Mouse (Mus musculus): ENCODE measurements around the gene Haus2. TPM values are rescaled to one million over a fixed set of nuclear protein-coding genes. Genes with fewer than 3 reads are reported as not detected.
A peak's percentile ranks its signal among the peaks of the same experiment; 100 is the strongest.
"Not testable (repeated sequence)": the region's sequence is repeated elsewhere in the genome, so short reads cannot be mapped to it uniquely, and the experiment has no call there.

Haus2 gene
- total and polyA plus RNA-seq, 3 experiments: 3.6 to 10.2 (median 9.8) TPM

- WGBS: 54% methylated on average over 2 of the region's 2 CpGs
- Histone ChIP-seq H3K36me3 (ENCODE audit: control insufficient read depth, insufficient read depth, low read length) (peaks cover 10% of the 10 kb centered on the region), H3K27me3 (ENCODE audit: control insufficient read depth, insufficient read depth, low read length) (no peaks in the 10 kb centered on the region), H3K9ac (ENCODE audit: low read depth, low read length) (no peak overlapping the region), H3K4me1 (ENCODE audit: control insufficient read depth, insufficient read depth, low read length) (peaks cover 5% of the 10 kb centered on the region), H3K79me2 (replicated peaks; ENCODE audit: control insufficient read depth, insufficient read depth, low read length) (peaks cover 4% of the 10 kb centered on the region), H3K4me3 (no peak overlapping the region), H3K27ac (no peak overlapping the region)
- TF ChIP-seq CTCF (IDR thresholded peaks at IDR 0.05): no peak
- no peak for TF ChIP-seq POLR2A (IDR thresholded peaks at IDR 0.05; ENCODE audit: insufficient read depth, low read depth, low read length)
- no peak for TF ChIP-seq EP300 (IDR thresholded peaks at IDR 0.05; ENCODE audit: insufficient read depth, low read depth, low read length)
- intact Hi-C loops (cut with DNase I): loop anchor here (5.0 kb wide), 2 partner anchors 33 to 62 kb away; partner anchors contain the start of gene Stard9
- no peak for DNase-seq
These were observed 43.8 kb upstream of the Haus2 start for GRCm38 (mm10) chr2:120565363-120565762.

- Histone ChIP-seq H3K9ac (ENCODE audit: low read depth, low read length) (peak within 1 kb of the TSS; percentile 83), H3K36me3 (ENCODE audit: control insufficient read depth, insufficient read depth, low read length) (peaks cover 12% of the 10 kb centered on the region), H3K27me3 (ENCODE audit: control insufficient read depth, insufficient read depth, low read length) (no peaks in the 10 kb centered on the region), H3K27ac (peak within 1 kb of the TSS; percentile 96), H3K79me2 (replicated peaks; ENCODE audit: control insufficient read depth, insufficient read depth, low read length) (peaks cover 7% of the 10 kb centered on the region), H3K4me1 (ENCODE audit: control insufficient read depth, insufficient read depth, low read length) (peaks cover 5% of the 10 kb centered on the region), H3K4me3 (peak within 1 kb of the TSS; percentile 59)
- WGBS: under 1% methylated on average over 42 of the region's 42 CpGs
- peak; percentile 96 to 99 for DNase-seq
- TF ChIP-seq EP300 (IDR thresholded peaks at IDR 0.05; ENCODE audit: insufficient read depth, low read depth, low read length): peak; percentile 37; the same call in 1 of the 2 replicates
- peak; percentile 92; the same call in 1 of the 2 replicates for TF ChIP-seq POLR2A (IDR thresholded peaks at IDR 0.05; ENCODE audit: insufficient read depth, low read depth, low read length)
- no peak for TF ChIP-seq CTCF (IDR thresholded peaks at IDR 0.05)
- intact Hi-C loops (cut with DNase I): loop anchor here (5.0 kb wide), 2 partner anchors 35 to 60 kb away; partner anchors contain the start of gene Stard9
These were observed 42.0 kb upstream of the Haus2 start, which contains the start of gene Snap23 for GRCm38 (mm10) chr2:120566886-120567797. Gene Snap23, plus strand, starts transcription at chr2:120567671.

GRCm38 (mm10) chr2:120567798-120568320, 41.3 kb upstream of the Haus2 start:
- Histone ChIP-seq H3K9ac (ENCODE audit: low read depth, low read length) (peak overlapping the region; percentile 83), H3K79me2 (replicated peaks; ENCODE audit: control insufficient read depth, insufficient read depth, low read length) (peaks cover 7% of the 10 kb centered on the region), H3K4me1 (ENCODE audit: control insufficient read depth, insufficient read depth, low read length) (peaks cover 5% of the 10 kb centered on the region), H3K27me3 (ENCODE audit: control insufficient read depth, insufficient read depth, low read length) (no peaks in the 10 kb centered on the region), H3K27ac (peak overlapping the region; percentile 96), H3K4me3 (peak overlapping the region; percentile 59), H3K36me3 (ENCODE audit: control insufficient read depth, insufficient read depth, low read length) (peaks cover 12% of the 10 kb centered on the region)
- DNase-seq: no peak
- WGBS: under 1% methylated on average over 22 of the region's 22 CpGs
- TF ChIP-seq POLR2A (IDR thresholded peaks at IDR 0.05; ENCODE audit: insufficient read depth, low read depth, low read length): no peak
- no peak for TF ChIP-seq CTCF (IDR thresholded peaks at IDR 0.05)
- TF ChIP-seq EP300 (IDR thresholded peaks at IDR 0.05; ENCODE audit: insufficient read depth, low read depth, low read length): 0 out of 2 replicates have a peak, but pooled peaks have one; percentile 4
- intact Hi-C loops (cut with DNase I): loop anchor here (5.0 kb wide), 2 partner anchors 36 to 59 kb away; partner anchors contain the start of gene Stard9

GRCm38 (mm10) chr2:120571081-120571480, 38.1 kb upstream of the Haus2 start:
- Histone ChIP-seq H3K36me3 (ENCODE audit: control insufficient read depth, insufficient read depth, low read length) (peaks cover 12% of the 10 kb centered on the region), H3K4me3 (no peak overlapping the region), H3K9ac (ENCODE audit: low read depth, low read length) (no peak overlapping the region), H3K79me2 (replicated peaks; ENCODE audit: control insufficient read depth, insufficient read depth, low read length) (peaks cover 6% of the 10 kb centered on the region; the same call in 1 of the 2 replicates), H3K27me3 (ENCODE audit: control insufficient read depth, insufficient read depth, low read length) (no peaks in the 10 kb centered on the region), H3K4me1 (ENCODE audit: control insufficient read depth, insufficient read depth, low read length) (peaks cover 2% of the 10 kb centered on the region), H3K27ac (no peak overlapping the region)
- TF ChIP-seq EP300 (IDR thresholded peaks at IDR 0.05; ENCODE audit: insufficient read depth, low read depth, low read length) (no peak), POLR2A (IDR thresholded peaks at IDR 0.05; ENCODE audit: insufficient read depth, low read depth, low read length) (no peak)
- intact Hi-C loops (cut with DNase I): no loop called here
- no peak for DNase-seq
- 91% methylated on average over 3 of the region's 3 CpGs for WGBS

GRCm38 (mm10) chr2:120572161-120572560, 37.0 kb upstream of the Haus2 start:
- H3K36me3 ChIP-seq (ENCODE audit: control insufficient read depth, insufficient read depth, low read length): peaks cover 12% of the 10 kb centered on the region
- intact Hi-C loops (cut with DNase I); H3K79me2 ChIP-seq (replicated peaks; ENCODE audit: control insufficient read depth, insufficient read depth, low read length); DNase-seq; H3K27ac ChIP-seq; H3K9ac ChIP-seq (ENCODE audit: low read depth, low read length); H3K27me3 ChIP-seq (ENCODE audit: control insufficient read depth, insufficient read depth, low read length); H3K4me1 ChIP-seq (ENCODE audit: control insufficient read depth, insufficient read depth, low read length); H3K4me3 ChIP-seq: not testable (repeated sequence)
- WGBS: 81% methylated on average over 3 of the region's 3 CpGs

- intact Hi-C loops (cut with DNase I): no loop called here
- peaks cover 3% of the 10 kb centered on the region for H3K4me1 ChIP-seq (ENCODE audit: control insufficient read depth, insufficient read depth, low read length)
These were observed 34.1 kb upstream of the Haus2 start for GRCm38 (mm10) chr2:120575121-120575520.

More at GRCm38 (mm10) chr2:120575121-120575520, 34.1 kb upstream of the Haus2 start:
- H3K4me3 ChIP-seq: no peak overlapping the region
- H3K36me3 ChIP-seq (ENCODE audit: control insufficient read depth, insufficient read depth, low read length): peaks cover 13% of the 10 kb centered on the region
- no peaks in the 10 kb centered on the region for H3K27me3 ChIP-seq (ENCODE audit: control insufficient read depth, insufficient read depth, low read length)
- DNase-seq: no peak
- TF ChIP-seq CTCF (IDR thresholded peaks at IDR 0.05) (no peak), EP300 (IDR thresholded peaks at IDR 0.05; ENCODE audit: insufficient read depth, low read depth, low read length) (no peak), POLR2A (IDR thresholded peaks at IDR 0.05; ENCODE audit: insufficient read depth, low read depth, low read length) (no peak)
- H3K27ac ChIP-seq: no peak overlapping the region
- H3K9ac ChIP-seq (ENCODE audit: low read depth, low read length): no peak overlapping the region
- WGBS: 85% methylated on average over 3 of the region's 3 CpGs
- peaks cover 13% of the 10 kb centered on the region; the same call in 1 of the 2 replicates for H3K79me2 ChIP-seq (replicated peaks; ENCODE audit: control insufficient read depth, insufficient read depth, low read length)
